Mouse (Mus musculus) G1E (cell line): ENCODE results near the gene Endod1. TPM values are rescaled to one million over a fixed set of nuclear protein-coding genes. Genes with fewer than 3 reads are reported as not detected.

Source experiments
- ATAC-seq: 2 replicates; pipeline ENCODE4 v1.8.0; 2016; ENCODE audit warnings: mild to moderate bottlenecking; ENCODE audit not compliant: insufficient number of reproducible peaks, poor library complexity, low FRiP score, severe bottlenecking; ENCODE audit errors: extremely low read depth
- DNase-seq: peaks from one replicate; pipeline ENCODE4 v3.0.0; 2012; ENCODE audit warnings: low spot score
- H3K27me3 ChIP-seq: 2 replicates; pipeline ENCODE4 v1.6.1; 2012; ENCODE audit warnings: mild to moderate bottlenecking, low read length, inconsistent platforms; ENCODE audit not compliant: insufficient read depth
- H3K36me3 ChIP-seq: replicated peaks from 2 replicates; pipeline ENCODE3; 2012; ENCODE audit warnings: mild to moderate bottlenecking, inconsistent platforms
- H3K4me1 ChIP-seq: 2 replicates; pipeline ENCODE4 v1.6.1; 2012; ENCODE audit warnings: low read depth, low read length, inconsistent platforms, mixed read lengths; ENCODE audit not compliant: insufficient read depth
- H3K4me3 ChIP-seq: 2 replicates; pipeline ENCODE4 v1.5.1; 2012; ENCODE audit warnings: low read depth, mild to moderate bottlenecking, inconsistent platforms, low read length, moderate library complexity, mixed read lengths
- H3K9me3 ChIP-seq: replicated peaks from 2 replicates; pipeline ENCODE4 v1.6.1; 2012; ENCODE audit warnings: inconsistent platforms
- CTCF ChIP-seq: IDR thresholded peaks from 2 replicates; pipeline ENCODE4 v1.5.1; 2012; ENCODE audit warnings: low read depth, low read length, inconsistent platforms, mixed read lengths
- GATA1 ChIP-seq: IDR thresholded peaks from 2 replicates; pipeline ENCODE4 v1.6.1; 2012; ENCODE audit warnings: borderline replicate concordance, low read length, inconsistent platforms, mixed read lengths
- GATA2 ChIP-seq: IDR thresholded peaks from 2 replicates; pipeline ENCODE4 v1.6.1; 2012; ENCODE audit warnings: low read depth, low read length, inconsistent platforms, borderline replicate concordance
- POLR2AphosphoS5 ChIP-seq: IDR thresholded peaks from 2 replicates; pipeline ENCODE4 v1.6.1; 2012; ENCODE audit warnings: low read depth, low read length, inconsistent platforms; ENCODE audit not compliant: insufficient replicate concordance
- TAL1 ChIP-seq: conservative IDR thresholded peaks from 2 replicates; pipeline ENCODE4 v1.6.1; 2012; ENCODE audit warnings: low read depth, low read length, inconsistent platforms, mixed read lengths
- polyA plus RNA-seq: library from polyadenylated mRNA; stranded (reverse); fragments of >175 nt; gene quantifications from 2 replicates; pipeline ENCODE4 v1.2.3, GENCODE M21; 2012
- total RNA-seq, 2 experiments: library from RNA; stranded (forward) in 1 of 2; stranded (reverse) in 1 of 2; fragments of 200-1000 nt in 1 of 2; fragments of >200 nt in 1 of 2; fragmentation: Nextera tagmentation in 1 of 2; gene quantifications; 2 replicates each; pipeline ENCODE4 v1.2.3; 2014 to 2017

Gene Endod1
- total and polyA plus RNA-seq, 3 experiments: 5.1 to 26.7 (median 7.5) TPM

DNA sequence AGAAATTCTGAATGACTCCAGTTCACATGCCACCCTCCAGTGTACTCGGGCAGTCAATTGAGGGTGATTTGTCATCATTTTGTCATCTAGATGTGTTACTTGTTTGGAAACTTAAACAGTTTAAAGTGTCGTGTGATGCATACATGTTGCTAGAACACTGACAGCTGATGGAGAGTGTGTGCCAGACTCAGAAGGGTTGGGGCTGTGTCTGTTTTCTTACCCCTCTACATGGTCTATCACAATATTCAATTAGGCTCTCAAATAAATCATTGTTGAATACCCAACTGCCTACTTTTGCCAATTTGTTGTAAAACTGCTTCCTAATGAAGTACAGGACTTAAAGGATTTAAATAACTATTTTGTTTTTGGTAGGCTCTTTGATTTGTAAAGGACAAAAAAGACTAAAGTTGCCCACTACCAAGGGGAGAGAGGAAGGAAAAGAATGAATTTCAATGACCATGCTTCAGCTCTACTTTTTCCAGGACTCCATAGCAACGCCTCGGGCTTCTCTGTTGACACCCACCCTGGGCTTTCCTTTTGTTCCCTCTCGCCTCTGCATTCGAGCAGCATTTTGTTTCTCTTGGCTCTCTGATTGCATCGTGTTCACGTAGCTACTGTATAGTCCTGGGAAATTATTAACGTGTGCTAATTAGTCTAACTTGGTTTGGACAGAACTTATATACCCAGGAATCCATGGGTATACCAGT, 76.9 kb downstream of the Endod1 start:
- DNase-seq: no peak
- no peaks in the 10 kb centered on the region for H3K36me3 ChIP-seq
- no peaks in the 10 kb centered on the region for H3K9me3 ChIP-seq
- no peak for TF ChIP-seq POLR2AphosphoS5
- no peak for TF ChIP-seq CTCF
- TF ChIP-seq TAL1: no peak
- no peak for TF ChIP-seq GATA2
- no peak for TF ChIP-seq GATA1
- no peak for ATAC-seq
- H3K27me3 ChIP-seq: no peaks in the 10 kb centered on the region
- H3K4me3 ChIP-seq: no peak overlapping the region
- H3K4me1 ChIP-seq: no peaks in the 10 kb centered on the region

Other genes with a start within 250 kb of the Endod1 start
- gene Sesn3, start 106.4 kb downstream of the Endod1 start, total RNA-seq (2014; fragmentation: Nextera tagmentation): not detected in 2 replicates
- 0.22 and 0.35 TPM in 2 replicates for gene Sesn3, start 106.4 kb downstream of the Endod1 start, total RNA-seq (2017)
- gene Sesn3, start 106.4 kb downstream of the Endod1 start, polyA plus RNA-seq: 0.07 TPM in 1 of 2 replicates, not detected in the other
- 0.34 and 1.3 TPM in 2 replicates for gene Kdm4d, start 119.0 kb upstream of the Endod1 start, total RNA-seq (2014; fragmentation: Nextera tagmentation)
- 0.11 and 0.17 TPM in 2 replicates for gene Kdm4d, start 119.0 kb upstream of the Endod1 start, total RNA-seq (2017)
- gene Kdm4d, start 119.0 kb upstream of the Endod1 start, polyA plus RNA-seq: 0.07 and 0.15 TPM in 2 replicates
- gene Cwc15, start 119.1 kb upstream of the Endod1 start, total RNA-seq (2014; fragmentation: Nextera tagmentation): 90.8 and 114 TPM in 2 replicates
- gene Cwc15, start 119.1 kb upstream of the Endod1 start, total RNA-seq (2017): 206 and 234 TPM in 2 replicates
- 14.8 and 21.0 TPM in 2 replicates for gene Cwc15, start 119.1 kb upstream of the Endod1 start, polyA plus RNA-seq